Mouse (Mus musculus): Measurements from ENCODE around the gene Tcf21. TPM values are rescaled to one million over a fixed set of nuclear protein-coding genes. Genes with fewer than 3 reads are reported as not detected.

Gene Tcf21
- polyA plus RNA-seq, 1 experiment from 2014 or later: 6.2 TPM

DNA sequence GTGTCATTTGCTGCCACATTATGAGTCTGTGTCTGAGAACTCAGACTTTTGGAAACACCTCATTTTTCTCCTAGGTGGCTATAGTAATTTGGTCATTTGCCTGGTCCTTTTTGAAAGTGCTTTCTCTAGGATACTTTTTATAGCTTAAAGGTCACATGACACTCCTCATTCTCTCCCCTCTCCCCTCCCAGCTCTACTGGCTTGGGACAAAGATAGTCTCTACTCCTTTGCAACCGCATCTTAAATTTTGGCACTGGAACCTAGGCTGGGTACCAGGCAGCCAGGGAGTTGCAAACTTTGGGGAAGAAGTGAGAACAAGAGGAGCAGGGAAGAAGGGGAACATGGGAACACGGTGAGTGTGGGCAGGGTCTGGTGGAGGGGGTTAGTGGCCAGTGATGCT is 5.2 kb downstream of the Tcf21 start:
- H3K36me3 ChIP-seq: no peaks in the 10 kb centered on the region
- peaks cover 88% of the 10 kb centered on the region for H3K27me3 ChIP-seq
- DNase-seq: no peak
- H3K9me3 ChIP-seq (replicated peaks): no peaks in the 10 kb centered on the region
- 4% methylated on average over 2 of the region's 2 CpGs for WGBS (ENCODE audit: insufficient replicate concordance)
- no peak for ATAC-seq (ENCODE audit: low read depth)
- no peak overlapping the region for H3K27ac ChIP-seq
- no peaks in the 10 kb centered on the region for H3K4me1 ChIP-seq (replicated peaks)
- H3K4me2 ChIP-seq: no peak overlapping the region
- no peak overlapping the region for H3K9ac ChIP-seq
- H3K4me3 ChIP-seq (replicated peaks): no peak overlapping the region

DNA sequence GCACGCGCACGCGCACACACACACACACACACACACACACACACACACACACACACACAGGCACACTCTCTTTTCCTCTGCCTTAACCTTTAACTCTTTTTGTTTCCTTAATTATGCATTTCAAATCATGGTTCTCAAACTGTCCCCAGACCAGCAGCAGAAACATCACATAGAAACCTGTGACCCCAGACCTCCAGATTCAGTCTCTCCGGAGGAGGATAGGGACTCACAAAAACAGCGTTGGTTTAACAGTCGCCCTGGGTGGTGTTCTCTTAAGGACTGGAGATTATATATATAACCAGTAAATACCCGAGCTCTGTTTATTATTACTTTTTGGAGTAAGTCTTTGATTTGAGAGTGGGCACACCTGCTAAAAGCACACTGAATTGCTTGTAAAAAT is 5.7 kb downstream of the Tcf21 start:
- no peak overlapping the region for H3K27ac ChIP-seq
- WGBS (ENCODE audit: insufficient replicate concordance): 1% methylated on average over 4 of the region's 8 CpGs
- no peak overlapping the region for H3K4me2 ChIP-seq
- no peak for DNase-seq
- no peak for ATAC-seq (ENCODE audit: low read depth)
- no peak overlapping the region for H3K9ac ChIP-seq
- no peak overlapping the region for H3K4me3 ChIP-seq (replicated peaks)
- H3K9me3 ChIP-seq (replicated peaks): no peaks in the 10 kb centered on the region
- H3K27me3 ChIP-seq: peaks cover 83% of the 10 kb centered on the region
- H3K36me3 ChIP-seq: no peaks in the 10 kb centered on the region
- no peaks in the 10 kb centered on the region for H3K4me1 ChIP-seq (replicated peaks)

DNA sequence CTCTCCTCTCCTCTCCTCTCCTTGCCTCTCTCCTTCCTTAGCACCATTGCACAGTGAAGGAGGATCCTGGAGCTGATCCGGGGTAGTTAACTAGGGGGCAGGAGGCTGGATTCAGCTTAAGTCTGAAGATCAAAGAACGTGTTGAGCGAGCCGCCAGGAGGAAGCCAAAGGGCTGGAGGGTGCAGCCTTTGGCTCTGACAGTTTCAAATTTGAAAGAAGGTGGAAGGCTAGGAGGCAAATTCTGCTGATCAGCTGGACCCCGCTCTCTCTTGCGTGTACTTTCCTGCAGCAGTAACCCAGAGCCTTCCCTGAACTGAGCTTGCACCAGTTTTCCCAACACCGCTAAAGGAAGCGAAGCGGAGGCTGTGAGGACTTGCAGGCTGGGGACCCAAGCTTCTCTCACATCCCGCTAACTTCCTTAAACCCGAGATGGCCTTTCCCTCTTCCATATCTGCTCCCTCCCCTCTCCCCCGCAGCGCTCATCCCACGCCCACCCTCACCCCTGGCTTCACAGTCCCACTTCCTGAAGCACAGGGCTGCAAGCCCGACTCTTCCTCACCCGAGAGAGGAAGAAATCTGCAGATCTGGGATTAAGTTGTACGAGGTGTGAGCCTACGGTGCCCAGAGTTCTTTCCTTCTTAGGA is 6.5 kb downstream of the Tcf21 start:
- Histone ChIP-seq H3K27ac (no peak overlapping the region), H3K9ac (no peak overlapping the region), H3K4me1 (replicated peaks) (no peaks in the 10 kb centered on the region), H3K27me3 (peaks cover 75% of the 10 kb centered on the region), H3K36me3 (no peaks in the 10 kb centered on the region), H3K4me3 (replicated peaks) (no peak overlapping the region), H3K4me2 (0 out of 2 replicates have a peak overlapping the region, but pooled peaks have one; percentile 8), H3K9me3 (replicated peaks) (no peaks in the 10 kb centered on the region)
- 1% methylated on average over 18 of the region's 18 CpGs for WGBS (ENCODE audit: insufficient replicate concordance)
- ATAC-seq (ENCODE audit: low read depth) (no peak), DNase-seq (no peak)

DNA sequence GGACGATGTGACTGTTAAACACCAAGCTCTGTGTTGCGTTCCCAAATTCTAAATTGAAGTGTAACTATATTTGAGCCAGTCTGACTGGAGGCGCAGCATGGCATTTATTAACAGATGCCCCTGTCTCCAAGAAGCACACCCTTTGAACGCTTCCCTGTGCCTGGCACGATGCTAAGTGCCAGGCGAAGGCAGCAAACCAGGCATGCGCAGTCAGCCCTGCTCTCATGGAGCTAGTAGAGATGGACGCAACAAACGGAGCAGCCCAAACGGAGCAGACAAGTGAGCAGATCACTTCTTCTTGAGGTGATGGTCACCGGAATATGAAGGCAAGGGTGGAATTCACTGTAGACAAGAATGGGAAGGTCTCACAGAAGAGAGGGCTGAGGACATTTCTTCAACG is 8.1 kb downstream of the Tcf21 start:
- WGBS (ENCODE audit: insufficient replicate concordance): 28% methylated on average over 12 of the region's 12 CpGs
- Histone ChIP-seq H3K4me2 (no peak overlapping the region), H3K9ac (no peak overlapping the region), H3K4me3 (replicated peaks) (no peak overlapping the region), H3K4me1 (replicated peaks) (no peaks in the 10 kb centered on the region), H3K27me3 (peaks cover 64% of the 10 kb centered on the region), H3K36me3 (no peaks in the 10 kb centered on the region), H3K27ac (no peak overlapping the region), H3K9me3 (replicated peaks) (no peaks in the 10 kb centered on the region)
- no peak for ATAC-seq (ENCODE audit: low read depth)
- no peak for DNase-seq

DNA sequence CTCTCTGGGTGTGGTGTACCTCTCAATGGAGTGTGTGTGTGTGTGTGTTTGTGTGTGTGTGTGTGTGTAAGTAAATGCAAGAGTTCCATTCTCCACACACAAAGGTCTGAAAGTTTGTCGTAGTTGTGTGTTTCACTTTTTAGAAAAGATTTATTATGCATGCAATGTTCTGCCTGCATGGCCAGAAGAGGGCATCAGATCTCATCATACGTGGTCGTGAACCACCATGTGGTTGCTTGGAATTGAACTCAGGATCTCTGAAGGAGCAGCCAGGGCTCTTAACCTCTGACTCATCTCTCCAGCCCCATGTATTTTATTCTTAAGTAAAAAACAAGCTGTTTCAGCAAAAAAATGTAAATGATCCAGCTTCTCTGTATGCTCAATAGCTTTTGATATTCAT is 37.3 kb downstream of the Tcf21 start:
- Histone ChIP-seq H3K36me3 (no peaks in the 10 kb centered on the region), H3K9me3 (replicated peaks) (no peaks in the 10 kb centered on the region), H3K4me1 (replicated peaks) (no peaks in the 10 kb centered on the region), H3K27me3 (no peaks in the 10 kb centered on the region), H3K4me2 (no peak overlapping the region), H3K4me3 (replicated peaks) (no peak overlapping the region), H3K9ac (no peak overlapping the region), H3K27ac (no peak overlapping the region)
- ATAC-seq (ENCODE audit: low read depth) (no peak), DNase-seq (no peak)
- 38% methylated on average over 3 of the region's 3 CpGs for WGBS (ENCODE audit: insufficient replicate concordance)

DNA sequence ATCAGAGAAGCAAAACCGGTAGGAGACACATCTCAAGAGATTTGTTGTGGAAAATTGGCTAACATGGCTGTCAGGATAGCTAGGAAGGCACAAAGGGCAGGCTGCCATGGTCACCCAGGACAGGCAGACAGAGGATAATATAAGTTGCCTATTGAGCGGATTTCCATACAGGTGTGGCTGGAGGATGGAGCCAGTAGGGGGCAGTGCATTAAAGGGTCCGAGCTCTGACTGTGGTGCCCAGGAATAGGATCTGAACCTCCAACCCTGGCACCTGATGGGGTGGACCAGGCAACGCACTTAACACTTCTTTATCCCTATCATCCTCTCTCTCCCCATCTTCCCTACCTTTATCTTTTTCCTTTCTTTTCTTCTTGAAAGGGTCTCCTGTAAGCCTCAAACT is 38.5 kb downstream of the Tcf21 start:
- H3K27me3 ChIP-seq: no peaks in the 10 kb centered on the region
- no peak overlapping the region for H3K9ac ChIP-seq
- 28% methylated on average over 4 of the region's 4 CpGs for WGBS (ENCODE audit: insufficient replicate concordance)
- H3K4me2 ChIP-seq: no peak overlapping the region
- no peak overlapping the region for H3K4me3 ChIP-seq (replicated peaks)
- H3K4me1 ChIP-seq (replicated peaks): no peaks in the 10 kb centered on the region
- H3K36me3 ChIP-seq: no peaks in the 10 kb centered on the region
- H3K27ac ChIP-seq: no peak overlapping the region
- no peaks in the 10 kb centered on the region for H3K9me3 ChIP-seq (replicated peaks)
- ATAC-seq (ENCODE audit: low read depth) (no peak), DNase-seq (no peak)

DNA sequence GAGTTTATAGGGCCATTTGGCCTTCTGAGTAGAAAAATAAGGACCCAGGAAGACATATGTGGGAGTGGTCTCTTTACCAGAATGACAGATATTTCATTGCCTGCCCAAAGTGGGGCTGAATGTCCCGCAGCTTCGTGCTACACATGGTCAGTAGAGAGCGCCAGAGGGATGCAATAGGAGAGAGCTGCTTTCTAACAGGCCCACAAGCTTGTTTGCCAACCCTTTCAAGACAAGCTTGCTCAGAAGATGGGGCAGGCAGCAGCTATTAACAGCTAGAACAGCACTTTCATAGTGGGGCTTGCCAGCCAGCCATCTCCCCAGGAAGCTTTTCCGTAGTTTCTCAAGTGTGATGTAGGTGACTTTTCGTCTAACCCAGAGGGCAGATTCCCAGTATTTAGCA is 42.0 kb downstream of the Tcf21 start:
- Histone ChIP-seq H3K27me3 (no peaks in the 10 kb centered on the region), H3K9ac (no peak overlapping the region), H3K4me3 (replicated peaks) (no peak overlapping the region), H3K9me3 (replicated peaks) (no peaks in the 10 kb centered on the region), H3K27ac (no peak overlapping the region), H3K36me3 (no peaks in the 10 kb centered on the region), H3K4me2 (no peak overlapping the region), H3K4me1 (replicated peaks) (no peaks in the 10 kb centered on the region)
- ATAC-seq (ENCODE audit: low read depth) (no peak), DNase-seq (no peak)
- WGBS (ENCODE audit: insufficient replicate concordance): 11% methylated on average over 5 of the region's 5 CpGs

DNA sequence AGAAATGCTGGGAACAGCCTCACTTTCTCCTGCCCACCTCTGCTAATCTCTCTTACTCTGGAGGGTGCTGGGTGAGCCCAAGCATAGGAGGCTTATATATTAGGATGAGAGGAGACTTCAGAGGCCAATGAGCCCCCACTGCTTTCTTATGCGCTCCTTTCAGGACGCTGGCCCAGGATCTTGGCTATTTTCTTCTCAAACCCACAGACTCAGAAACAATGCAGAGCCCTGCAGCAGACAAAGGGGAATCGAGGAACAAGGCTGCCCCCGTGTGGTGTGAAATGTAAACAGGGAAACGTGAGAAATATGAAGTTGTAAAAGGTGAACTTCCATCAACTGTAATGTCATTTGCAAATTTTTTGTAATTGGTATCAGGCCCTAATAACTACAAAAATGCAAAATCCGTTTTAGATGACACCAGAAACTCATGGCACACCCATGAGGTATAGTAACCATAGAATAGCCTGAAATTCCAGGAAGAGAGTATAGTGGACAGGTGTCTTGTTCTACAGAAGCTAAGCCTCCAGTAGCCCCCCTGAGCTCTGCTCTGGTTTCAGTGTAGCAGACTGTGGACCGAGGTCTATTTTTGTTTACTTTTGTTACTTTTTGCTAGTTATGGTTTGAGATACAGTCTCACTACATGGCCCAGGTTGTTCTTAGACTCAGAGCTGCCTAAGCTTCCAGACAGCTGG is 43.8 kb downstream of the Tcf21 start:
- no peaks in the 10 kb centered on the region for H3K27me3 ChIP-seq
- no peak overlapping the region for H3K9ac ChIP-seq
- H3K36me3 ChIP-seq: no peaks in the 10 kb centered on the region
- WGBS (ENCODE audit: insufficient replicate concordance): 14% methylated on average over 7 of the region's 7 CpGs
- peak; percentile 5 for DNase-seq
- no peak overlapping the region for H3K4me3 ChIP-seq (replicated peaks)
- no peak for ATAC-seq (ENCODE audit: low read depth)
- H3K4me2 ChIP-seq: no peak overlapping the region
- no peaks in the 10 kb centered on the region for H3K9me3 ChIP-seq (replicated peaks)
- H3K27ac ChIP-seq: no peak overlapping the region
- H3K4me1 ChIP-seq (replicated peaks): no peaks in the 10 kb centered on the region

DNA sequence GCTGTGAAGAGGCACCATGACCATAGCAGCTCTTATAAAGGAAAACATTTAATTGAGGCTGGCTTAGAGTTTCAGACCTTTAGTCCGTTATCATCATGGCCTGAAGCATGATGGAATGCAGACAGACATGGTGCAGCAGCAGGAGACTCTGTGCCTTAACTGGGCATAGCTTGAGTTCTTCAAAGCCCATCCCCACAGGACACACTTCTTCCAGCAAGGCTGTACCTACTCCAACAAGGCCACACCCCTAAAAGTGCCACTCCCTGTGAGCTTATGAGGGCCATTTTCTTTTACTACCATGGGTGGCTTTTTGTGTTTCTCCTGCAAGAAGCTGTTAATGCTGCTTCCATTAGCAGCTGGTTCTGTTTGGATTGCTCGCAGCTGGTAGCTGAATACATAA is 44.5 kb downstream of the Tcf21 start:
- no peaks in the 10 kb centered on the region for H3K4me1 ChIP-seq (replicated peaks)
- H3K9me3 ChIP-seq (replicated peaks): no peaks in the 10 kb centered on the region
- H3K36me3 ChIP-seq: no peaks in the 10 kb centered on the region
- H3K27ac ChIP-seq: no peak overlapping the region
- no peak overlapping the region for H3K9ac ChIP-seq
- H3K4me2 ChIP-seq: no peak overlapping the region
- ATAC-seq (ENCODE audit: low read depth) (no peak), DNase-seq (no peak)
- no peak overlapping the region for H3K4me3 ChIP-seq (replicated peaks)
- WGBS (ENCODE audit: insufficient replicate concordance): 64% methylated on average over 2 of the region's 2 CpGs
- no peaks in the 10 kb centered on the region for H3K27me3 ChIP-seq

DNA sequence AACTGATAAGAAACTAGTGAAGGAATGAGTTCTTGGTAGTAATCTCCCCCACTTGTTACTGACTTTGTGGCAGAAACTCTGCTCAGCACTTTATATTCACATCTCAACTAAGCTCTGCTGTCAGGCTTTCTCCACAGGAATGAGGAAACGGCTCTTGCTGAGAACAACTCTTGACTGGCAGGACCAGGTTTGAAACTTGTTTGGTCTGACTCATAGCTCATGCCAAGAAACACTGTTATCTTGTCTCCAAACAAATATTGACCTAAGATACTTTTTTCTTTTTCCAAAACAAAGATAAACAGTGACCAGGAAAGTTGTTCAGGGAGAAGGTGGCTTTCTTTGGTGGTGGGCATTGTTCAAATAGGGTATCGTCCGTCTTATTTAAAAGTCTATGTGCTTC is 45.3 kb downstream of the Tcf21 start:
- no peaks in the 10 kb centered on the region for H3K27me3 ChIP-seq
- DNase-seq (no peak), ATAC-seq (ENCODE audit: low read depth) (no peak)
- H3K4me3 ChIP-seq (replicated peaks): no peak overlapping the region
- H3K9me3 ChIP-seq (replicated peaks): no peaks in the 10 kb centered on the region
- no peaks in the 10 kb centered on the region for H3K36me3 ChIP-seq
- H3K4me2 ChIP-seq: no peak overlapping the region
- no peaks in the 10 kb centered on the region for H3K4me1 ChIP-seq (replicated peaks)
- H3K27ac ChIP-seq: no peak overlapping the region
- no peak overlapping the region for H3K9ac ChIP-seq
- 68% methylated on average over 3 of the region's 3 CpGs for WGBS (ENCODE audit: insufficient replicate concordance)
